Mouse (Mus musculus) intestine, embryonic 15.5 days (tissue): ENCODE measurements around the gene 1700109H08Rik. TPM values are rescaled to one million over a fixed set of nuclear protein-coding genes. Genes with fewer than 3 reads are reported as not detected.

Source experiments
- ATAC-seq: fragments of 200-750 bp; cut with Nextera tagmentation; 2 replicates; pipeline ENCODE4 v1.8.0; 2017; ENCODE audit warnings: moderate TSS enrichment, moderate library complexity
- H3K27ac ChIP-seq: fragments of 300-500 bp; sonication (generic); 2 replicates; pipeline ENCODE4 v1.5.1; 2015; ENCODE audit warnings: mild to moderate bottlenecking, inconsistent platforms
- H3K27me3 ChIP-seq: fragments of 300-500 bp; sonication (generic); replicated peaks from 2 replicates; pipeline ENCODE4 v1.6.1; 2015; ENCODE audit warnings: inconsistent platforms
- H3K36me3 ChIP-seq: fragments of 300-500 bp; sonication (generic); 2 replicates; pipeline ENCODE4 v1.6.1; 2015; ENCODE audit warnings: inconsistent platforms
- H3K4me1 ChIP-seq: fragments of 300-500 bp; sonication (generic); replicated peaks from 2 replicates; pipeline ENCODE4 v1.6.1; 2015; ENCODE audit warnings: inconsistent platforms
- H3K4me2 ChIP-seq: fragments of 300-500 bp; sonication (generic); replicated peaks from 2 replicates; pipeline ENCODE4 v1.6.1; 2015; ENCODE audit warnings: mild to moderate bottlenecking, inconsistent platforms
- H3K4me3 ChIP-seq: fragments of 300-500 bp; sonication (generic); replicated peaks from 2 replicates; pipeline ENCODE4 v1.5.1; 2015; ENCODE audit warnings: inconsistent platforms
- H3K9ac ChIP-seq: fragments of 300-500 bp; sonication (generic); 2 replicates; pipeline ENCODE4 v1.6.1; 2015; ENCODE audit warnings: inconsistent platforms
- H3K9me3 ChIP-seq: fragments of 300-500 bp; sonication (generic); 2 replicates; pipeline ENCODE4 v1.6.1; 2016; ENCODE audit warnings: inconsistent platforms
- WGBS: fragments of 180-500 bp; shearing (Covaris S2); methylation state at CpG from one replicate; pipeline ENCODE4 v1.1.7; 2015; 5-methylcytosine and 5-hydroxymethylcytosine counted together
- polyA plus RNA-seq: library from polyadenylated mRNA; unstranded; fragments of >200 nt; fragmentation: Nextera tagmentation; extraction: Ambion mirVana; gene quantifications from 2 replicates; pipeline ENCODE4 v1.2.1, GENCODE M21; 2015

1700109H08Rik gene
- polyA plus RNA-seq, 1 experiment from 2014 or later = 1.6 TPM

DNA sequence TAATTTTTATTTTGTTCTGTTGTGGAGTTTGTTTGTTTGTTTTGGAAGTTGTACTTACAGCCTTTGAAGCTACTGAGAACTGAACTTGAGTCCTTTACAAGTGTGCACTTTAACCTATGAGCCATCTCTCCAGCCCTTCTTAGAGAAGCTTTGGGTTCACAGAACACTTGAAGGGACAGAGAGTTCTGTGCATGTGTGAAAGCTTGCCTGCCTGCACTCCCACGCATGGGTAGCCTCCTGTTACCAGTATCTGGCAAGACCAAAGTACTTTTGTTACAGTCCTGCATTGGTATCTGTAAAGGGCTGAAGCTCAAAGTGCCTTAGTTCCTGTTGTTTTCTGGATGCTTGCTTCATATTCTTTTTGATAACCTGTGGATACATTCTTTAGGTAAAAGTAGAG lies 25.1 kb upstream of the 1700109H08Rik start:
- no peak overlapping the region for H3K9ac ChIP-seq
- H3K4me2 ChIP-seq = no peak overlapping the region
- no peaks in the 10 kb centered on the region for H3K27me3 ChIP-seq
- 88% methylated on average over 1 of the region's 1 CpGs for WGBS
- H3K4me3 ChIP-seq = no peak overlapping the region
- ATAC-seq = no peak
- no peaks in the 10 kb centered on the region for H3K9me3 ChIP-seq
- no peaks in the 10 kb centered on the region for H3K36me3 ChIP-seq
- peaks cover 5% of the 10 kb centered on the region for H3K4me1 ChIP-seq
- no peak overlapping the region for H3K27ac ChIP-seq

DNA sequence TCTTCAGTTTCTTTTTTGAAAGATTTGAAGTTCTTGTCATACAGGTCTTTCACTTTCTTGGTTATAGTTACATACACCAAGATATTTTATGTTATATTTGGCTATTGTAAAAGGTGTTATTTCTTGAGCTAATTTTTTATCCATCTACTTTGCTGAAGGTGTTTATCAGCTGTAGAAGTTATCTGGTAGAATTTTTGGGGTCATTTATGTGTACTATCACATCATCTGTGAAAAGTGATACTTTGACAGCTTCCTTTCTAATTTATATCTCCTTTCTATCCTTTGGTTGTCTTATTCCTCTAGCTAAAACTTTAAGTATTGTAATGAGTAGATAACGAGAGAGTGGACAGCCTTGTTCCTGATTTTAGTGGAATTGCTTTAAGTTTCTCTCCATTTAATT lies 19.9 kb upstream of the 1700109H08Rik start:
- Histone ChIP-seq H3K36me3 (0 out of 2 replicates have a peak, but pooled peaks cover 3% of the 10 kb centered on the region), H3K4me2 (no peak overlapping the region), H3K4me3 (no peak overlapping the region), H3K9me3 (no peaks in the 10 kb centered on the region), H3K4me1 (no peaks in the 10 kb centered on the region), H3K27ac (no peak overlapping the region), H3K9ac (no peak overlapping the region), H3K27me3 (no peaks in the 10 kb centered on the region)
- 92% methylated on average over 1 of the region's 1 CpGs for WGBS
- no peak for ATAC-seq

DNA sequence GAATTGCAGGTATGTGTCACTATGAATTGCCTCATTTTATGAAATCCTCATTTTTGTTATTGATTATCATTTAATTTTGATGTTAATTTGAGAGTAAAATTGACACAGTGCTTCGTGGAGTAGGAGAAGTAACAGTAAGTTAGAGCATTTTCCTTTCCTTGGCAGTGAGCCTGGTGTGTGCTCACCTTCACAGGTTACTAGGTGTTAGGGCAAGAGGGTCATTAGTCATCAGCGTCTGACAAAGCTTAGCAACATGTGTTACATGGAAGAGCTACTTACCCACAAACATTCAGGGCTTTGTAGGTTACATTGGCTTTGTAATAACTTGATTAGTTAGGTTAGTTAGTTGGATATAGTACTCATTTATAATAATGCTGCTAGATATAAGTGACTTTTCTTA lies 17.2 kb upstream of the 1700109H08Rik start:
- 86% methylated on average over 2 of the region's 2 CpGs for WGBS
- H3K4me1 ChIP-seq = no peaks in the 10 kb centered on the region
- H3K9me3 ChIP-seq = no peaks in the 10 kb centered on the region
- H3K9ac ChIP-seq = no peak overlapping the region
- peaks cover 11% of the 10 kb centered on the region for H3K36me3 ChIP-seq
- H3K27me3 ChIP-seq = no peaks in the 10 kb centered on the region
- no peak overlapping the region for H3K27ac ChIP-seq
- ATAC-seq = no peak
- no peak overlapping the region for H3K4me3 ChIP-seq
- H3K4me2 ChIP-seq = no peak overlapping the region

DNA sequence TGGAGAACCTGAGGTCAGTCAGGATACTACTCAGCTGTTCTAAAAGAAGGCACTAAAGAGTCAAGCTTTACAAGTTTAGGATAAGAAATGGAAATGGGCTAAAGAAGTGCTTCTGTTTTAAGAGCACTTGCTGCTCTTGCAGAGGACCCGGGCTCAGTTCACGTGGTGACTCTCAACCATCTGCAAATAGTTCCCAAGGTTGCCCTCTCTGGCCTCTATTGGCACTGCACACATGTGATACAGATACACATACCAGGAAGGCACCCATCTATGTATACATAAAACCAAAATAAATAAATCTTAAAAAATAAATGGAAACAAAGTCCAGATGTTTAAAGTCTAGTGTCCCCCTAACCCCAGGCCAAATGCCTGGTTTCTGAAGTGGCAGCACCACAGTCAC lies 3.5 kb downstream of the 1700109H08Rik start:
- Histone ChIP-seq H3K9ac (no peak overlapping the region), H3K4me3 (no peak overlapping the region), H3K4me1 (no peaks in the 10 kb centered on the region), H3K27ac (no peak overlapping the region), H3K4me2 (no peak overlapping the region), H3K27me3 (no peaks in the 10 kb centered on the region), H3K36me3 (peaks cover 44% of the 10 kb centered on the region), H3K9me3 (no peaks in the 10 kb centered on the region)
- ATAC-seq = no peak
- WGBS = 92% methylated on average over 2 of the region's 2 CpGs

DNA sequence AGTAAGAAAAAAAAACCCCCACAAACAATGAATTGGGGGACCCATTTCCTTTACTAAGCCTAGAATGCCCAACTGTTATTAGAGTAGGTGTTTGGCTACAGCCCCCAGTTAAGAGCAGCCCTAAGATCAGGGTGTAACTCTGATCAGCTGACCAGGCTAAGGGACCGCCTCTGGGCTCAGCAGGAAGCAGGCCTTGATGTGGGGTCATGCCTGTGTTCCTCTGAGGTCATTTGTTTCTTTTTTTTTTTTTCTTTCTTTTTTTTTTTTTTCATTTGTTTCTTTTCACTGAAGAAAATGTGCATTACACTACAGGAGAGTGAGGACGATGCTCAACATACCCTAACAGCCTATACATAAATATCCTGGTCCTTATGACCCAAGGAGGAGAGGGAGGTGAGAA lies 6.6 kb downstream of the 1700109H08Rik start:
- H3K9me3 ChIP-seq = no peaks in the 10 kb centered on the region
- H3K36me3 ChIP-seq = peaks cover 37% of the 10 kb centered on the region
- no peak for ATAC-seq
- no peak overlapping the region for H3K4me3 ChIP-seq
- H3K27me3 ChIP-seq = no peaks in the 10 kb centered on the region
- no peak overlapping the region for H3K4me2 ChIP-seq
- H3K27ac ChIP-seq = no peak overlapping the region
- H3K4me1 ChIP-seq = no peaks in the 10 kb centered on the region
- WGBS = 85% methylated on average over 2 of the region's 2 CpGs
- H3K9ac ChIP-seq = no peak overlapping the region

DNA sequence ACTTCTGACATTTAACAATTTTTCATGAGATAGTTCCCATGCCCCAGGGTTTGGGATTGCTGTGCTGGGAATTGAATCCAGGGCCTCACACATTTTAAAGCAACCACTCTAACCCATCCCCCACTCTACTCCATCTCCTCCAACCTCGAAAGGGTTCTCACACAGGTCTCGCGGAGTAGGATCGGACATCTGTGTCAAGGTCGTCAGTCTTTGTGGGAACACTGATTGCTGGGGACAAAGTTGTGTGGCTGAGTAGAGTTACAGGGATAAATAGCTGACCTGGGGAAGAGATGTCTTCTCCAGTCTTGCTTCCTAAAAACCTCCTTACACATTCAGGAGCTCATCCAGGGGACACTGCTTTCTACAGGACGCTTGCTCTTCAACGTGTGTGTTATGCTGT lies 7.7 kb downstream of the 1700109H08Rik start:
- H3K4me3 ChIP-seq = no peak overlapping the region
- ATAC-seq = no peak

DNA sequence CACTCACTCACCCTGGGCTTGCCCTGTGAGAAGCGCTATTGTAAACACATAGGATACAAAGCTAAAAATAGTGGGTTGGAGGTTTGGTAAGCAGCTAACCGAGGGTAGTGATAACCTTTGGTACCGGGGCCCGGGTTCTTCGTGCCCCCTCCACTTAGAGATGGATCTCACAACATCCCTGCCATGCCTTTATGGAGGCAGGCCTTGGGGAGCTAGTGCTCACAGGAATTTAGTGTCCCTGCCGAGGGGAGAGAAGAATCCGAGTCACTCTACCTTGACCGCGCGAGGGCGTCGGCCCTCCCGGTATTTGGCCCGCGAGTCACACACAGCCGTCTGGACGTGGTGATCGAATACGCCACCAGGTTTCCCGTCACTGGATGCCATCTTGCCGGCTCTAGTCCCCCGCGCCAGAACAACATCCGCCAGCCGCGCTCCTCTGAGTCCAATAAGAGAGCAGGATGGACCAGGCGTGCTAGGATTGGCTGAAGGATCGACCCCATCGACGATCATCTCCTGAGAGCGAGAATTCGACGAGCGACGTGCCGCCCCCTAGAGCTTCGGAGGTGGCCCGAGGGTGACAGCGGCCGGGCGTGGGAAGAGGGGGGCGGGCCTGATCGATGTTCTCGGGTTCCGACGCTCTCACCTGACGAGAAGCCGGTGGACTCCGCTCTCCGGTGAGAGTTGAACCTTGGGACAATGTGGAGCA lies 24.5 kb downstream of the 1700109H08Rik start, which contains the start of gene Pex1:
TSS of gene Pex1 (plus strand) at position 374 of the 706 bp plus-strand sequence.
- WGBS = under 1% methylated on average over 50 of the region's 50 CpGs

More for the DNA sequence above, 7.7 kb downstream of the 1700109H08Rik start:
- Histone ChIP-seq H3K36me3 (peaks cover 36% of the 10 kb centered on the region), H3K9ac (no peak overlapping the region), H3K4me1 (no peaks in the 10 kb centered on the region), H3K27me3 (no peaks in the 10 kb centered on the region), H3K27ac (no peak overlapping the region), H3K9me3 (no peaks in the 10 kb centered on the region), H3K4me2 (no peak overlapping the region)
- WGBS = 93% methylated on average over 7 of the region's 7 CpGs

DNA sequence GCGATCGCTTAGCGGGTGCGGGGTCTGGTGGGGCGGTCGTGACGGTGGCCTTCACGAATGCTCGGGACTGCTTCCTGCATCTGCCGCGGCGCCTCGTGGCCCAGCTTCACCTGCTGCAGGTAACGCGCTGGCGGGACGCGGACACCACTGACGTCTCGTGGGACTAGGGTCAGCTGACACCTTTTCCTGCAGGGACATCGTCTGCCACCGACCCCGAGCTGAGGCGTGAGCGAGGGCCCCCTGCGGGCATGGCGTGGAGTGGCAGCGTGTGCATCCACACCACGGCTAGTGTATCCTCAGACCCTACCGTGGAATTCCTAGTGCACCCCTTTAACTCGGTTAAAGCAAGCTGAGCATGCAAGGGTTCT lies 25.0 kb downstream of the 1700109H08Rik start, which contains the start of gene Rbm48:
TSS of gene Rbm48 (minus strand) at position 187 of the 368 bp plus-strand sequence.
- under 1% methylated on average over 31 of the region's 31 CpGs for WGBS
- Histone ChIP-seq H3K27me3 (no peaks in the 10 kb centered on the region), H3K4me2 (peak within 1 kb of the TSS; percentile 71), H3K36me3 (peaks cover 2% of the 10 kb centered on the region; the same call in 1 of the 2 replicates), H3K9ac (peak within 1 kb of the TSS; percentile 62), H3K9me3 (no peaks in the 10 kb centered on the region), H3K4me1 (peaks cover 10% of the 10 kb centered on the region; the same call in 1 of the 2 replicates), H3K4me3 (peak within 1 kb of the TSS; percentile 73), H3K27ac (peak within 1 kb of the TSS; percentile 72)
- peak; percentile 88 for ATAC-seq

More for the DNA sequence above, 24.5 kb downstream of the 1700109H08Rik start, which contains the start of gene Pex1:
- Histone ChIP-seq H3K4me3 (peak within 1 kb of the TSS; percentile 73), H3K27ac (peak within 1 kb of the TSS; percentile 72), H3K27me3 (no peaks in the 10 kb centered on the region), H3K9ac (peak within 1 kb of the TSS; percentile 62), H3K36me3 (peaks cover 4% of the 10 kb centered on the region), H3K9me3 (no peaks in the 10 kb centered on the region), H3K4me2 (peak within 1 kb of the TSS; percentile 71), H3K4me1 (peaks cover 10% of the 10 kb centered on the region; the same call in 1 of the 2 replicates)
- peak; percentile 99 for ATAC-seq

DNA sequence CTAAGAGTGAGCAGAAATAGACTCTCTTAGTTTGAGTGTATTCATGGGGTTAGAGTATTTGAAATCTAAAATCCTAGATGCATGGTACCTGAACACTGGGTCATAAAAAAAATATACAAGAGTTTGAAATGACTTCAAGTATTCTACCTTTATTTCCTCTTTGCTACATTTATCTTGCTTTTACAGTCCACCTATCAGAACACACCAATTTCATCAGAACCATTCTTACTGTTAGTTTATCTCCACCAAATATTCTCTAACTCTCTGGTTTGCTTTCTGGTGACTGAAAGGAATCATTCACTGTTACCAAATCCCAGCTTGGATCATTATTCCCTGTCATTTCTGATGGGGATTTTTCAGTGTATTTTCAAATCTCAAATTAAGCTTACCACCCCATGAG lies 25.8 kb downstream of the 1700109H08Rik start:
- H3K9ac ChIP-seq = peak overlapping the region; percentile 62
- ATAC-seq = no peak
- H3K4me1 ChIP-seq = peaks cover 10% of the 10 kb centered on the region; the same call in 1 of the 2 replicates
- no peaks in the 10 kb centered on the region for H3K9me3 ChIP-seq
- H3K27ac ChIP-seq = no peak overlapping the region
- no peaks in the 10 kb centered on the region for H3K27me3 ChIP-seq
- peak overlapping the region; percentile 73 for H3K4me3 ChIP-seq
- H3K36me3 ChIP-seq = no peaks in the 10 kb centered on the region
- H3K4me2 ChIP-seq = peak overlapping the region; percentile 71

DNA sequence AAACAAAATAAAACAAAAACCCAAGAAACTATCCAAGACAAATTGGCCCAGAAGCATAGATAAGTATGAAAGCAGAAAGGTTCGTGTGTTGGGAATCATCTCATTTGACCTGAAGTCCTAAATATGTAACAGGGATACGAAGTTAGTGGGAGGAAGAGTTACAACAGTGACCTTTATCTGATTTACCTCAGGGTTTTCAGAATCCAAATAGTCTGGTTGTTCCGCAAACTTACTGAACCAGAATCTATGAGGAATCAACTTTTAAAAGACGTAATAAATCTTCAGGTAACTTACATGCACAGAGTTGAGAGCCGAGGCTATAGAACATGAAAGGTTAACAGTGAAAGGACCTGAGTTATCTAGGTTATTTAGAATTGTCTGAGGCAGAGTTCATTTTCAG lies 27.4 kb downstream of the 1700109H08Rik start:
- WGBS = 83% methylated on average over 5 of the region's 5 CpGs
- Histone ChIP-seq H3K4me3 (no peak overlapping the region), H3K9ac (no peak overlapping the region), H3K27me3 (no peaks in the 10 kb centered on the region), H3K36me3 (no peaks in the 10 kb centered on the region), H3K4me1 (peaks cover 10% of the 10 kb centered on the region; the same call in 1 of the 2 replicates), H3K27ac (no peak overlapping the region), H3K4me2 (no peak overlapping the region), H3K9me3 (no peaks in the 10 kb centered on the region)
- ATAC-seq = no peak

DNA sequence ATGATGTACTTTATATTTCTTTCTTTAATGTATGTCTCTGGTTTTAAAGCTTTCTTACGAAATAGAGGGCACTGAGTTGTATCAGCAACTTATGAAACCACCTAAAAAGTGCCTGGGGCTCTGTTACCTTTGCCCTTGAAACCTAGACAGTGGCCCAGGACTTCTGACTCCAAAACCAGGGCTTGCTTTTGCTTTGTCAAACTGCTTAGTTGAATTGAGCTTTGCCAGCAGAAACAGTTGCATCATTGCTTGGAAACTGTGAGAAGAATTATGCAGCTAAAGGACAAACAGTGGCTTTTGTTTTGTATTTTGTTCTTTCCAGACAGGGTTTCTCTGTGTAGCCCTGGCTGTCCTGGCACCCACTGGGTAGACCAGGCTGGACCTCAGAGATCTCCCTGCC lies 28.9 kb downstream of the 1700109H08Rik start:
- WGBS = 88% methylated on average over 1 of the region's 1 CpGs
- Histone ChIP-seq H3K27me3 (no peaks in the 10 kb centered on the region), H3K4me2 (no peak overlapping the region), H3K4me1 (0 out of 2 replicates have a peak, but pooled peaks cover 4% of the 10 kb centered on the region), H3K36me3 (0 out of 2 replicates have a peak, but pooled peaks cover 1% of the 10 kb centered on the region), H3K9ac (no peak overlapping the region), H3K9me3 (no peaks in the 10 kb centered on the region), H3K4me3 (no peak overlapping the region), H3K27ac (no peak overlapping the region)
- ATAC-seq = no peak

DNA sequence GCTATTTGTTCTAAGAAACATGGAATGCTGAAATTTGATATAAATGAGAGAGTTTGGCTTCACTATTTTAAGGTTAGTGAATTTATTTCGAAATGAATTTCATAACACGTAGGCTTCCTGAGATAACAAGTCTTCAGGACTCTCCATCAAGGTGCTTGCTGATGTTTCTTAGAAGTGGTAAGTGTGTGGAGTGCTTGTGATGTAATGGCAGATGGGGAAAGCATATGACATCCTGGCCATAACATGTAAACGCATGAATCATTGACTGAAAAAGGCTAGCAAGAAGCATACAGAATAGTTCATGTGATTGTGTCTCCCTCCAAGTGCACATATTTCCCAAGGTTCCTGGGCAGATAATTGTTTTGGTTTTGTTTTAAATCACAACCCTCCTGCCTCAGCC lies 29.4 kb downstream of the 1700109H08Rik start:
- no peak overlapping the region for H3K4me2 ChIP-seq

DNA sequence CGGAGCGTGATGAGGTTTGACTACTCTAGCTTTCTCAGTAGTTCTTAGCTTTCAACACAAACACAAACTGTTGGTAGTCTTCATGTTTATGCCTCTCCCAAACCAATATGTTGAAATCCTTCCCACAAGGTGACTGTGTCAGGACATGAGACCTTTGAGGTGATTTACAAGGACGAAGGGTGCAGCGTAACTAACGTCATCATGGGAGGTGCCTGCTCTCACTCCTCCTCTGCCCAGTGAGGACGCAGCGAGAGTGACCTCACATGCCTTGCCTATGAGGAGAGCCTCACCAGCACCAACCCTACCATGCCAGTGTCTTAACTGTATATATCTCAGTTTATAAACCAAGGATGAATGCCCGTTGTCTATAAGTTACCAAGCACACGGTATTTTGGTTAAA lies 35.7 kb downstream of the 1700109H08Rik start:
- H3K27ac ChIP-seq = no peak overlapping the region
- no peak overlapping the region for H3K4me3 ChIP-seq
- H3K27me3 ChIP-seq = no peaks in the 10 kb centered on the region
- H3K9me3 ChIP-seq = no peaks in the 10 kb centered on the region
- no peak overlapping the region for H3K9ac ChIP-seq
- peaks cover 12% of the 10 kb centered on the region; the same call in 1 of the 2 replicates for H3K36me3 ChIP-seq
- ATAC-seq = no peak
- H3K4me1 ChIP-seq = no peaks in the 10 kb centered on the region
- no peak overlapping the region for H3K4me2 ChIP-seq
- WGBS = 93% methylated on average over 9 of the region's 9 CpGs

More for the DNA sequence above, 29.4 kb downstream of the 1700109H08Rik start:
- Histone ChIP-seq H3K36me3 (0 out of 2 replicates have a peak, but pooled peaks cover 6% of the 10 kb centered on the region), H3K9ac (no peak overlapping the region), H3K4me3 (no peak overlapping the region), H3K4me1 (0 out of 2 replicates have a peak, but pooled peaks cover 3% of the 10 kb centered on the region), H3K9me3 (no peaks in the 10 kb centered on the region), H3K27me3 (no peaks in the 10 kb centered on the region), H3K27ac (no peak overlapping the region)
- WGBS = 91% methylated on average over 3 of the region's 3 CpGs
- no peak for ATAC-seq
